Mouse (Mus musculus): ENCODE results near the gene Dtnb. TPM values are rescaled to one million over a fixed set of nuclear protein-coding genes. Genes with fewer than 3 reads are reported as not detected.
"Not testable (repeated sequence)": the region's sequence is repeated elsewhere in the genome, so short reads cannot be mapped to it uniquely, and the experiment has no call there.

The Dtnb gene
- 34.0 and 36.8 TPM in 2 replicates for polyA plus RNA-seq (2015; fragmentation: Nextera tagmentation; extraction: Ambion mirVana)

- H3K4me3 ChIP-seq (replicated peaks; ENCODE audit: low read length) = peak within 1 kb of the TSS; percentile 87
- peak within 1 kb of the TSS; percentile 84 for H3K9ac ChIP-seq (replicated peaks; ENCODE audit: low read depth, low read length)
- no peaks in the 10 kb centered on the region for H3K27me3 ChIP-seq (replicated peaks; ENCODE audit: control insufficient read depth, insufficient read depth, low read length)
- H3K4me1 ChIP-seq (replicated peaks; ENCODE audit: control insufficient read depth, insufficient read depth, low read length) = peaks cover 15% of the 10 kb centered on the region
- H3K27ac ChIP-seq (ENCODE audit: low read length) = peak within 1 kb of the TSS; percentile 87
- H3K9me3 ChIP-seq (ENCODE audit: control insufficient read depth, low read length) = no peaks in the 10 kb centered on the region
- ATAC-seq = peak; percentile 81
- H3K36me3 ChIP-seq (ENCODE audit: control insufficient read depth, insufficient read depth) = no peaks in the 10 kb centered on the region
- 2% methylated on average over 54 of the region's 85 CpGs for WGBS
- peak within 1 kb of the TSS; percentile 88 for H3K4me2 ChIP-seq (ENCODE audit: low read length)
These were observed at the start of gene Dtnb for GRCm38 (mm10) chr12:3571787-3572580. Gene Dtnb (plus strand): TSS chr12:3572381.

DNA sequence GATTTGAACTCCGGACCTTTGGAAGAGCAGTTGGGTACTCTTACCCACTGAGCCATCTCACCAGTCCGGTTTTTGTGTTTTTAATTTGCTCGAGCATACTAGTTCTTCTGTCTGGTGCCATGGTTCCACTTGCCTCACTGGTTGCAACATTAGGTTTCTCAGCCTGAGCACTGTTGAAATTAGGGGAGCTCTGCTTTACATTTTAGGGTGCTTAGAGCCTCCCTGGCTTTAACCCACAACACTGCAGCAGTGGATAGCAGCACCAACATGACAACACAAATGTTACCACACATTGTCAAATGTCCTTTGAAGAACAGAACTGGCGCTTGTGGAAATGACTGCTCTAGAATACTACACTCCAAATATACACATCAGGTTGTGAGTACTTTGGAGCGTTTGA, 46.6 kb upstream of the Dtnb start:
- Histone ChIP-seq H3K4me3 (replicated peaks; ENCODE audit: low read length) (no peak overlapping the region), H3K27ac (ENCODE audit: low read length) (no peak overlapping the region), H3K9ac (replicated peaks; ENCODE audit: low read depth, low read length) (no peak overlapping the region), H3K4me2 (ENCODE audit: low read length) (no peak overlapping the region), H3K27me3 (replicated peaks; ENCODE audit: control insufficient read depth, insufficient read depth, low read length) (no peaks in the 10 kb centered on the region), H3K9me3 (ENCODE audit: control insufficient read depth, low read length) (no peaks in the 10 kb centered on the region), H3K4me1 (replicated peaks; ENCODE audit: control insufficient read depth, insufficient read depth, low read length) (no peaks in the 10 kb centered on the region), H3K36me3 (ENCODE audit: control insufficient read depth, insufficient read depth) (no peaks in the 10 kb centered on the region)
- 98% methylated on average over 5 of the region's 5 CpGs for WGBS
- no peak for ATAC-seq

DNA sequence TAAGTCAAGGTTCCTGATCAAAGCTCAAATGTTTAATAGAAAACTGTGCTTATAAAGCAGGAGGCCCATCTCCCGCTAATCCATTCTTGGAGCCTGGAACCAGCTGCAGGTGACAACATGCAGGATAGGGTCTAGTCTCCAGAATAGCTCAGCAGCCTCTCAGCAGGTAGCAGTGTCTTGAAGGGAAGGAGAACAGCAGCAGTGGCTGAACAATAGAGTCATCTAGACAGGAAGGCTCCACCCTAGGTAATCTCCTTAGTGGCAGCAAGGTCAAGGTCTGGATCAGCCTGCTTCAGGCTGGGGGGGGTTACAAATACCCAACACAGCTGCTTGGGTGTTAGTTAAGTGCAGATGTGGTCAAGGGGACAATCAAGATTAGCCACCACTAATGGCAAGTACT, 36.7 kb upstream of the Dtnb start:
- not testable (repeated sequence) for H3K4me2 ChIP-seq (ENCODE audit: low read length); H3K4me3 ChIP-seq (replicated peaks; ENCODE audit: low read length); H3K27ac ChIP-seq (ENCODE audit: low read length); ATAC-seq; H3K36me3 ChIP-seq (ENCODE audit: control insufficient read depth, insufficient read depth); H3K27me3 ChIP-seq (replicated peaks; ENCODE audit: control insufficient read depth, insufficient read depth, low read length); H3K9me3 ChIP-seq (ENCODE audit: control insufficient read depth, low read length); H3K4me1 ChIP-seq (replicated peaks; ENCODE audit: control insufficient read depth, insufficient read depth, low read length); H3K9ac ChIP-seq (replicated peaks; ENCODE audit: low read depth, low read length)
- 100% methylated on average over 1 of the region's 1 CpGs for WGBS

- Histone ChIP-seq H3K4me3 (replicated peaks; ENCODE audit: low read length) (no peak overlapping the region), H3K9ac (replicated peaks; ENCODE audit: low read depth, low read length) (no peak overlapping the region), H3K27me3 (replicated peaks; ENCODE audit: control insufficient read depth, insufficient read depth, low read length) (no peaks in the 10 kb centered on the region), H3K4me2 (ENCODE audit: low read length) (no peak overlapping the region), H3K27ac (ENCODE audit: low read length) (no peak overlapping the region), H3K9me3 (ENCODE audit: control insufficient read depth, low read length) (no peaks in the 10 kb centered on the region), H3K4me1 (replicated peaks; ENCODE audit: control insufficient read depth, insufficient read depth, low read length) (no peaks in the 10 kb centered on the region), H3K36me3 (ENCODE audit: control insufficient read depth, insufficient read depth) (no peaks in the 10 kb centered on the region)
- whole genome bisulfite sequencing = 45% methylated on average over 3 of the region's 3 CpGs
- ATAC-seq = peak; percentile 67
These were observed 34.6 kb upstream of the Dtnb start for GRCm38 (mm10) chr12:3537616-3538015.

GRCm38 (mm10) chr12:3538036-3538435, 34.1 kb upstream of the Dtnb start:
- H3K4me2 ChIP-seq (ENCODE audit: low read length) = no peak overlapping the region
- no peak for ATAC-seq
- no peaks in the 10 kb centered on the region for H3K27me3 ChIP-seq (replicated peaks; ENCODE audit: control insufficient read depth, insufficient read depth, low read length)
- no peaks in the 10 kb centered on the region for H3K36me3 ChIP-seq (ENCODE audit: control insufficient read depth, insufficient read depth)
- H3K4me3 ChIP-seq (replicated peaks; ENCODE audit: low read length) = no peak overlapping the region
- H3K4me1 ChIP-seq (replicated peaks; ENCODE audit: control insufficient read depth, insufficient read depth, low read length) = no peaks in the 10 kb centered on the region
- no peak overlapping the region for H3K9ac ChIP-seq (replicated peaks; ENCODE audit: low read depth, low read length)
- WGBS = 89% methylated on average over 1 of the region's 1 CpGs
- H3K9me3 ChIP-seq (ENCODE audit: control insufficient read depth, low read length) = no peaks in the 10 kb centered on the region
- no peak overlapping the region for H3K27ac ChIP-seq (ENCODE audit: low read length)

- Histone ChIP-seq H3K27me3 (replicated peaks; ENCODE audit: control insufficient read depth, insufficient read depth, low read length) (no peaks in the 10 kb centered on the region), H3K36me3 (ENCODE audit: control insufficient read depth, insufficient read depth) (no peaks in the 10 kb centered on the region), H3K9ac (replicated peaks; ENCODE audit: low read depth, low read length) (no peak overlapping the region), H3K4me2 (ENCODE audit: low read length) (no peak overlapping the region), H3K4me1 (replicated peaks; ENCODE audit: control insufficient read depth, insufficient read depth, low read length) (no peaks in the 10 kb centered on the region), H3K9me3 (ENCODE audit: control insufficient read depth, low read length) (no peaks in the 10 kb centered on the region), H3K4me3 (replicated peaks; ENCODE audit: low read length) (no peak overlapping the region), H3K27ac (ENCODE audit: low read length) (no peak overlapping the region)
- ATAC-seq = no peak
- 80% methylated on average over 2 of the region's 2 CpGs for WGBS
These were observed 32.6 kb upstream of the Dtnb start for GRCm38 (mm10) chr12:3539605-3540004.

- 88% methylated on average over 7 of the region's 7 CpGs for WGBS
These were observed 31.3 kb upstream of the Dtnb start for GRCm38 (mm10) chr12:3540871-3541270.

GRCm38 (mm10) chr12:3545451-3545850, 26.7 kb upstream of the Dtnb start:
- Histone ChIP-seq H3K27me3 (replicated peaks; ENCODE audit: control insufficient read depth, insufficient read depth, low read length) (no peaks in the 10 kb centered on the region), H3K27ac (ENCODE audit: low read length) (no peak overlapping the region), H3K36me3 (ENCODE audit: control insufficient read depth, insufficient read depth) (no peaks in the 10 kb centered on the region), H3K9ac (replicated peaks; ENCODE audit: low read depth, low read length) (no peak overlapping the region), H3K4me2 (ENCODE audit: low read length) (no peak overlapping the region), H3K4me3 (replicated peaks; ENCODE audit: low read length) (no peak overlapping the region), H3K9me3 (ENCODE audit: control insufficient read depth, low read length) (no peaks in the 10 kb centered on the region), H3K4me1 (replicated peaks; ENCODE audit: control insufficient read depth, insufficient read depth, low read length) (no peaks in the 10 kb centered on the region)
- WGBS = 63% methylated on average over 3 of the region's 3 CpGs
- no peak for ATAC-seq

More at GRCm38 (mm10) chr12:3540871-3541270, 31.3 kb upstream of the Dtnb start:
- Histone ChIP-seq H3K36me3 (ENCODE audit: control insufficient read depth, insufficient read depth) (no peaks in the 10 kb centered on the region), H3K4me1 (replicated peaks; ENCODE audit: control insufficient read depth, insufficient read depth, low read length) (no peaks in the 10 kb centered on the region), H3K9me3 (ENCODE audit: control insufficient read depth, low read length) (no peaks in the 10 kb centered on the region), H3K4me2 (ENCODE audit: low read length) (no peak overlapping the region), H3K27ac (ENCODE audit: low read length) (no peak overlapping the region), H3K4me3 (replicated peaks; ENCODE audit: low read length) (no peak overlapping the region), H3K27me3 (replicated peaks; ENCODE audit: control insufficient read depth, insufficient read depth, low read length) (no peaks in the 10 kb centered on the region), H3K9ac (replicated peaks; ENCODE audit: low read depth, low read length) (no peak overlapping the region)
- no peak for ATAC-seq

- H3K36me3 ChIP-seq (ENCODE audit: control insufficient read depth, insufficient read depth) = no peaks in the 10 kb centered on the region
- H3K4me2 ChIP-seq (ENCODE audit: low read length) = no peak overlapping the region
- 27% methylated on average over 4 of the region's 4 CpGs for WGBS
- H3K4me3 ChIP-seq (replicated peaks; ENCODE audit: low read length) = no peak overlapping the region
- ATAC-seq = no peak
- no peaks in the 10 kb centered on the region for H3K9me3 ChIP-seq (ENCODE audit: control insufficient read depth, low read length)
- no peak overlapping the region for H3K27ac ChIP-seq (ENCODE audit: low read length)
- no peaks in the 10 kb centered on the region for H3K4me1 ChIP-seq (replicated peaks; ENCODE audit: control insufficient read depth, insufficient read depth, low read length)
- no peaks in the 10 kb centered on the region for H3K27me3 ChIP-seq (replicated peaks; ENCODE audit: control insufficient read depth, insufficient read depth, low read length)
- H3K9ac ChIP-seq (replicated peaks; ENCODE audit: low read depth, low read length) = no peak overlapping the region
These were observed 26.0 kb upstream of the Dtnb start for GRCm38 (mm10) chr12:3546121-3546658.
